In the genomic region with DNA sequence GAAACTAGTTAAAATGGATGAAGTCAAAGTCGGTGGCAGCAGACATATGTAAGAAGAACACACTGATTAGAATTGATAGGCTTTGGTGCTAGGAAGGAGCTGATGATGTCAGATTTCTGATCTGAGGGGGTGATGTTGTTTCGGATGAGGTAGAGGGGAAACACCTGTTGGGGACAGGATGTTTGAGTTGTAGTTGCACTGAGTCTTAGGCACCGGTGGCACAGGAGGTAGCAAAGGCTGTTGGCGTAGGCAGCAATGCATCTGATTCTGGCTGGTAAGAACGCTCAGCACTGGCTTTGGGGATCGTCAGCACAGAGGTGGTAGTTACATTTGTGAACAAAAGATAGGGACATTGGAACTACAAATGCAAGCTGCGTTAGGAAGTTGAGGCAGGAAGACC, we compare ENCODE assay signal across 15 mouse cellular contexts. TPM values are rescaled to one million over a fixed set of nuclear protein-coding genes. Genes with fewer than 3 reads are reported as not detected.
DNase-seq lines count a peak whose midpoint lies in the region; ATAC-seq lines count a peak whose summit lies in the region.
"Had no signal": no experiment of that assay in that cellular context is flagged by ENCODE, and none has a peak within 500 bp of the region (broad histone marks: within the 10 kb centered on the region; RNA-seq: fewer than 3 reads in every experiment).

No protein-coding gene starts in this region.

- WGBS in forebrain, embryonic 13.5 days: 89% methylated on average over 7 of the region's 7 CpGs
- WGBS in midbrain, embryonic 16.5 days: 92% methylated on average over 7 of the region's 7 CpGs

- no peaks in the 10 kb centered on the region for H3K9me3 ChIP-seq in forebrain, embryonic 13.5 days (replicated peaks)
- no peaks in the 10 kb centered on the region for H3K9me3 ChIP-seq in midbrain, embryonic 16.5 days (replicated peaks; ENCODE audit: control insufficient read depth, low read length, poor library complexity, severe bottlenecking)
- H3K9me3 ChIP-seq: embryonic facial prominence, embryonic 12.5 days; G1E; hindbrain, embryonic 12.5 days had no signal

- DNase-seq in spleen, adult 18-20 months: peak; percentile 14 to 26
- DNase-seq in spleen, postnatal 4 days (ENCODE audit: low spot score in 2 of 2): no peak
- peak; percentile 92 for DNase-seq in induced T-regulatory cell, adult 2 months (ENCODE audit: low read depth)
- peak; percentile 35 to 46 for DNase-seq in spleen, postnatal 36 days (ENCODE audit: low spot score in 2 of 2)
- DNase-seq in lung, postnatal 4 days: no peak
- DNase-seq: cerebellum, postnatal 14 days; left cerebral cortex, postnatal 4 days; lung, postnatal 10 days; right cerebral cortex, postnatal 25 days had no signal

- no peaks in the 10 kb centered on the region for H3K4me1 ChIP-seq in forebrain, embryonic 13.5 days
- no peaks in the 10 kb centered on the region for H3K4me1 ChIP-seq in midbrain, embryonic 16.5 days (ENCODE audit: control insufficient read depth, insufficient read depth, low read length)
- H3K4me1 ChIP-seq: embryonic facial prominence, embryonic 12.5 days; hindbrain, embryonic 12.5 days had no signal

- H3K36me3 ChIP-seq in forebrain, embryonic 13.5 days (ENCODE audit: poor library complexity, severe bottlenecking): no peaks in the 10 kb centered on the region
- H3K36me3 ChIP-seq in midbrain, embryonic 16.5 days (ENCODE audit: control insufficient read depth, insufficient read depth, low read length): no peaks in the 10 kb centered on the region
- H3K36me3 ChIP-seq: embryonic facial prominence, embryonic 12.5 days; hindbrain, embryonic 12.5 days had no signal

- H3K27ac ChIP-seq in forebrain, embryonic 13.5 days: no peak overlapping the region
- no peak overlapping the region for H3K27ac ChIP-seq in midbrain, embryonic 16.5 days (ENCODE audit: low read length)
- H3K27ac ChIP-seq: embryonic facial prominence, embryonic 12.5 days; hindbrain, embryonic 12.5 days had no signal

- no peaks in the 10 kb centered on the region for H3K27me3 ChIP-seq in forebrain, embryonic 13.5 days
- H3K27me3 ChIP-seq in midbrain, embryonic 16.5 days (ENCODE audit: control insufficient read depth, insufficient read depth, low read depth, low read length): no peaks in the 10 kb centered on the region
- H3K27me3 ChIP-seq: embryonic facial prominence, embryonic 12.5 days; hindbrain, embryonic 12.5 days had no signal

- H3K9ac ChIP-seq in forebrain, embryonic 13.5 days: no peak overlapping the region
- no peak overlapping the region for H3K9ac ChIP-seq in midbrain, embryonic 16.5 days (ENCODE audit: low read depth, low read length)
- H3K9ac ChIP-seq: embryonic facial prominence, embryonic 12.5 days; hindbrain, embryonic 12.5 days had no signal

- no peak overlapping the region for H3K4me2 ChIP-seq in forebrain, embryonic 13.5 days
- no peak overlapping the region for H3K4me2 ChIP-seq in midbrain, embryonic 16.5 days (ENCODE audit: low read length)
- H3K4me2 ChIP-seq: embryonic facial prominence, embryonic 12.5 days; hindbrain, embryonic 12.5 days had no signal

- H3K4me3 ChIP-seq in forebrain, embryonic 13.5 days: no peak overlapping the region
- H3K4me3 ChIP-seq in midbrain, embryonic 16.5 days (ENCODE audit: low read depth, low read length): no peak overlapping the region
- H3K4me3 ChIP-seq: embryonic facial prominence, embryonic 12.5 days; hindbrain, embryonic 12.5 days had no signal

- no peak for ATAC-seq in forebrain, embryonic 13.5 days
- ATAC-seq in midbrain, embryonic 16.5 days: no peak
- ATAC-seq: forebrain, embryonic 16.5 days had no signal

RNA-seq across cellular contexts. Expression of a gene that starts 32.5 kb away (rescaled TPM):
- polyA plus RNA-seq in forebrain, embryonic 13.5 days (2015; fragmentation: Nextera tagmentation; extraction: Ambion mirVana): 37.2 and 41.0 TPM in 2 replicates
- polyA plus RNA-seq in midbrain, embryonic 16.5 days (2015; fragmentation: Nextera tagmentation; extraction: Ambion mirVana): 33.5 and 44.0 TPM in 2 replicates

Comparison
In these comparisons a context has a peak if more than half of its experiments do, and no peak if none do; other contexts are left out.
1. DNase-seq: peak in spleen, adult 18-20 months (2 of 2), induced T-regulatory cell, adult 2 months (single experiment) and spleen, postnatal 36 days (2 of 2); none in spleen, postnatal 4 days (0 of 2) and lung, postnatal 4 days (0 of 2).